Mouse (Mus musculus): ENCODE data around the gene Spred2. TPM values are rescaled to one million over a fixed set of nuclear protein-coding genes. Genes with fewer than 3 reads are reported as not detected.

The Spred2 gene
- polyA plus RNA-seq, 1 experiment: 0.58 TPM

DNA sequence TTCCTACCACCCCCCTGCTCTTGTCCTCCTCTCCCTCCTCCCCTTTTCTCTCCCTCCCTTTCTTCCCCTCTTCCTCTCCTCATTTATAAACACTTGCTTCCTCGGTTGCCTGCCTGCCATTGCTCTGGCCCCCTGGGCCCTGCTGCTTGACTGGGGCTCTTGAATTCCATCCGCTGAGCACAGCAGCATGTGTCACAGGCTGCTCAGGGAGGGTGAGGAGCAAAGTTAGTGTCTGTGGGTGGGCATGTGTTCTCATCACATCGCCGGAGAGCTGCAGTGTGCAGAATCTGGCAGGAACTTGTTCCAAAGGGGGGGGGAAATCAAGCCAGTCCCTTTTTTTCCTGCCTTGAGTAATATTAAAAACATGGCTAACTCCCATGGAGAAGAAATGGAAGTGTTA lies 59.1 kb downstream of the Spred2 start:
- H3K4me1 ChIP-seq (ENCODE audit: control insufficient read depth): peaks cover 36% of the 10 kb centered on the region
- TF ChIP-seq GATA1 (IDR thresholded peaks at IDR 0.05; ENCODE audit: low read length) (no peak), TAL1 (IDR thresholded peaks at IDR 0.05; ENCODE audit: low read length) (no peak)
- H3K4me3 ChIP-seq (replicated peaks): no peak overlapping the region
- no peaks in the 10 kb centered on the region for H3K27me3 ChIP-seq (ENCODE audit: control insufficient read depth)
- no peaks in the 10 kb centered on the region for H3K9me3 ChIP-seq (ENCODE audit: control insufficient read depth, low read length)
- no peaks in the 10 kb centered on the region; the same call in 1 of the 2 replicates for H3K36me3 ChIP-seq (ENCODE audit: control insufficient read depth)

DNA sequence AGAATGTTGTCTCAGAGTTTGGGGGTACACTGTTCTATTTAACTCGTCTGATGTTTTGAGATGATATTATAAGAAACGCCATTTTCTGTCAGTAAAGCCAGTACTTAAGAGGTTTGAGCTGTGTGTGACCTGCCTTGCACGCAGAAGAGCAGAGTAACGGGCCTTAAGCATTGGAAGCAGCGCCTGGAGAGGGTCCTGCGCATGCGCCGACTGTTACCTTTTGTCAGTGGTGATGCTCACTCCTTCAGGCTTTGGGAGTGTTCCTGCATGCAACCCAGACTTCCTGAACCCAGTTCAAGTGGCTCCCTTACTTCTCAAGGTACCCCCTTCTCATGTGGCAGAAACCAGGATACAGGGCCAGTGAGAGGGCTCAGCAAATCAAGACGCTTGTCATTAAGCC lies 59.9 kb downstream of the Spred2 start:
- Histone ChIP-seq H3K36me3 (ENCODE audit: control insufficient read depth) (no peaks in the 10 kb centered on the region; the same call in 1 of the 2 replicates), H3K27me3 (ENCODE audit: control insufficient read depth) (no peaks in the 10 kb centered on the region), H3K4me1 (ENCODE audit: control insufficient read depth) (peaks cover 39% of the 10 kb centered on the region), H3K9me3 (ENCODE audit: control insufficient read depth, low read length) (no peaks in the 10 kb centered on the region), H3K4me3 (replicated peaks) (no peak overlapping the region)
- TF ChIP-seq TAL1 (IDR thresholded peaks at IDR 0.05; ENCODE audit: low read length) (no peak), GATA1 (IDR thresholded peaks at IDR 0.05; ENCODE audit: low read length) (no peak)

DNA sequence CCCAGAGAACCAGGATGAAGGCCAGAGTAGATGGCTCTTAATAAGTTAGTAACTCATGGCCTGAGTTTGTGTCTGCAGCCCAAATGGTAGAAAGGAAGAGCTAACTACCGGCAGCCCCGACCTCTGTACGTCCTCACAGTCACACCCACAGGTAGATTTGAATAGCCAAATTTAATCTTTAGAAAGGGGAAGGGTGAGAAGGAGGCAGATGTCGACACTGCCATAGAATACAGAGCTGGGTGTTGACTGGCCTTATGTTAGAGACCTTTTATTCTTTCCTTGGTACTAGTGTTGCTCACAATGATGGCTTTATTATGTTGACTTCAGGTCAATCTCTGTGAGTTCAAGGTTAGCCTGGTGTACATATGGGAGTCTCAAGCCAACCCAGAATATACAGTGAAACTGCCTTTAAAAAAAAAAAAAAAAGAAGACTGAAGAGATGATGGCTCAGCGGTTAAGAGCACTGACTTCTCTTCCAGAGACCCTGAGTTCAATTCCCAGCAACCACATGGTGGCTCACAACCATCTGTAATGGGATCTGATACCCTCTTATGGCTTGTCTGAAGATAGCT lies 61.2 kb downstream of the Spred2 start:
- TF ChIP-seq TAL1 (IDR thresholded peaks at IDR 0.05; ENCODE audit: low read length) (no peak), GATA1 (IDR thresholded peaks at IDR 0.05; ENCODE audit: low read length) (no peak)
- no peak overlapping the region for H3K4me3 ChIP-seq (replicated peaks)
- no peaks in the 10 kb centered on the region for H3K27me3 ChIP-seq (ENCODE audit: control insufficient read depth)
- no peaks in the 10 kb centered on the region; the same call in 1 of the 2 replicates for H3K36me3 ChIP-seq (ENCODE audit: control insufficient read depth)
- H3K4me1 ChIP-seq (ENCODE audit: control insufficient read depth): peaks cover 43% of the 10 kb centered on the region
- no peaks in the 10 kb centered on the region for H3K9me3 ChIP-seq (ENCODE audit: control insufficient read depth, low read length)

DNA sequence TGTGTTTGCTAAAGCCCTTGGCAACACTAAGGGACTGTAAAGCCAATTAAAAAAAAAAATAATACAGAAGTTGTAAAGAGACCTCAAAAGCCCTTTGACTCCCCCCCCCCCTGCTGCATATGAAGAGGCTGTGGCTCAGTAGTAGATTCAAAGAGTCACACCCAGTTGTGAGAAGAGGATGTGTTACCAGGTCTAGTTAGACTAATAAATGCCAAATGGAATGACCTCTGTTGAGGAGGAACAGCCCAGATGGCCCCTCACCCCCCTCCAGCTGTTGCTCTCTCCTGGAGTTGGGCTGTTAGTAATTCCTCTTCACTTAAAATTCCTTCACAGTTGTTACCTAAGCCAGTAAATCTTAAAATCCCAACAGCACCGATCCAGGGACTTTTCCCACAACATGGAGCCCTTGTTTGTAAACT lies 62.3 kb downstream of the Spred2 start:
- Histone ChIP-seq H3K27me3 (ENCODE audit: control insufficient read depth) (no peaks in the 10 kb centered on the region), H3K36me3 (ENCODE audit: control insufficient read depth) (no peaks in the 10 kb centered on the region; the same call in 1 of the 2 replicates), H3K9me3 (ENCODE audit: control insufficient read depth, low read length) (no peaks in the 10 kb centered on the region), H3K4me1 (ENCODE audit: control insufficient read depth) (peaks cover 45% of the 10 kb centered on the region), H3K4me3 (replicated peaks) (peak overlapping the region; percentile 21)
- no peak for TF ChIP-seq GATA1 (IDR thresholded peaks at IDR 0.05; ENCODE audit: low read length)
- TF ChIP-seq TAL1 (IDR thresholded peaks at IDR 0.05; ENCODE audit: low read length): no peak

- Histone ChIP-seq H3K4me1 (ENCODE audit: control insufficient read depth) (peaks cover 44% of the 10 kb centered on the region), H3K9me3 (ENCODE audit: control insufficient read depth, low read length) (no peaks in the 10 kb centered on the region), H3K36me3 (ENCODE audit: control insufficient read depth) (no peaks in the 10 kb centered on the region; the same call in 1 of the 2 replicates), H3K27me3 (ENCODE audit: control insufficient read depth) (no peaks in the 10 kb centered on the region), H3K4me3 (replicated peaks) (peak overlapping the region; percentile 21)
- no peak for TF ChIP-seq TAL1 (IDR thresholded peaks at IDR 0.05; ENCODE audit: low read length)
- no peak for TF ChIP-seq GATA1 (IDR thresholded peaks at IDR 0.05; ENCODE audit: low read length)
Observed at GRCm38 (mm10) chr11:19986871-19987755, 62.9 kb downstream of the Spred2 start.

- Histone ChIP-seq H3K27me3 (ENCODE audit: control insufficient read depth) (no peaks in the 10 kb centered on the region), H3K4me3 (replicated peaks) (no peak overlapping the region), H3K4me1 (ENCODE audit: control insufficient read depth) (peaks cover 47% of the 10 kb centered on the region), H3K36me3 (ENCODE audit: control insufficient read depth) (no peaks in the 10 kb centered on the region; the same call in 1 of the 2 replicates), H3K9me3 (ENCODE audit: control insufficient read depth, low read length) (no peaks in the 10 kb centered on the region)
- TF ChIP-seq TAL1 (IDR thresholded peaks at IDR 0.05; ENCODE audit: low read length) (no peak), GATA1 (IDR thresholded peaks at IDR 0.05; ENCODE audit: low read length) (no peak)
Observed at GRCm38 (mm10) chr11:19987756-19988091, 63.5 kb downstream of the Spred2 start.

DNA sequence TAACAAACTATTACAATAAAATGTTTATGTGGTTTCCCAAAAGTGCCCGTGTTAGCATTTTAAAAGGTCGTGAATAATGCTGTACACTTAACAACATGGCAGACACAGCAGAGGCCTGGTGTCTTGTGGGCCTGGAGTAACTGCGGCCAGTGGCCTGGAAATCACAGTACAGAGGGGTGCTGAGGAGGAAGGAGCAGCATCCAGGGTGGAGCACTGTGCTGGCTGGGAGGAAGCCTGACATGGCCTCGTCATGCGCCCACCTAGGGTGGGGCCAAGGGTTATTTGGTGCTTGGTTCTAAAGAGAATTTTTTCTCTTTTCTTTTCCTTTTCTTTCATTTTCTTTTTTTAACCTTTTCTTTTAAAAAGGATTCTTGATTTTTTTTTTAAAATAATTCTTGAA lies 64.0 kb downstream of the Spred2 start:
- no peaks in the 10 kb centered on the region; the same call in 1 of the 2 replicates for H3K36me3 ChIP-seq (ENCODE audit: control insufficient read depth)
- H3K27me3 ChIP-seq (ENCODE audit: control insufficient read depth): no peaks in the 10 kb centered on the region
- H3K4me3 ChIP-seq (replicated peaks): no peak overlapping the region
- no peaks in the 10 kb centered on the region for H3K9me3 ChIP-seq (ENCODE audit: control insufficient read depth, low read length)
- H3K4me1 ChIP-seq (ENCODE audit: control insufficient read depth): peaks cover 50% of the 10 kb centered on the region
- TF ChIP-seq GATA1 (IDR thresholded peaks at IDR 0.05; ENCODE audit: low read length) (no peak), TAL1 (IDR thresholded peaks at IDR 0.05; ENCODE audit: low read length) (no peak)

DNA sequence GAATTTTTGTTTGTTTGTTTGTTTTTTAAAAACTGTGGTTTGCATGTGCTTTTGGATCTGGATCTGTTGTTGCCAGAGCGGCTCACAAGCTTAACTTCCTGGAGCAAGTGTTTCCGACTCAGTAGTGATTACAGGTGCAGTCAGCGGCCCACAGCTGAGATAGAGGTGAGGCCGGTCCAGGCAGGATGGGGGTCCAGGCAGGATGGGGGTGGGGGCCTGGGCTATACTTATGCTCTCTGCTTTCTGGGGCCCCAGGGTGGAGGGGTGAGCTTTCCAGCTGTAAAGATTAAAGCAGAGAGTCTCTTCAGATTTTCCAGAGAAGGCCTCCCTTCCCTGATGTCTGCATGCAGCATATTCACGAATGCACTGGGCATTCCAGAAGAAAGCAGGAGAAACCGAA lies 64.5 kb downstream of the Spred2 start:
- Histone ChIP-seq H3K4me3 (replicated peaks) (no peak overlapping the region), H3K27me3 (ENCODE audit: control insufficient read depth) (no peaks in the 10 kb centered on the region), H3K9me3 (ENCODE audit: control insufficient read depth, low read length) (no peaks in the 10 kb centered on the region), H3K36me3 (ENCODE audit: control insufficient read depth) (no peaks in the 10 kb centered on the region; the same call in 1 of the 2 replicates), H3K4me1 (ENCODE audit: control insufficient read depth) (peaks cover 54% of the 10 kb centered on the region)
- TF ChIP-seq TAL1 (IDR thresholded peaks at IDR 0.05; ENCODE audit: low read length): no peak
- no peak for TF ChIP-seq GATA1 (IDR thresholded peaks at IDR 0.05; ENCODE audit: low read length)

DNA sequence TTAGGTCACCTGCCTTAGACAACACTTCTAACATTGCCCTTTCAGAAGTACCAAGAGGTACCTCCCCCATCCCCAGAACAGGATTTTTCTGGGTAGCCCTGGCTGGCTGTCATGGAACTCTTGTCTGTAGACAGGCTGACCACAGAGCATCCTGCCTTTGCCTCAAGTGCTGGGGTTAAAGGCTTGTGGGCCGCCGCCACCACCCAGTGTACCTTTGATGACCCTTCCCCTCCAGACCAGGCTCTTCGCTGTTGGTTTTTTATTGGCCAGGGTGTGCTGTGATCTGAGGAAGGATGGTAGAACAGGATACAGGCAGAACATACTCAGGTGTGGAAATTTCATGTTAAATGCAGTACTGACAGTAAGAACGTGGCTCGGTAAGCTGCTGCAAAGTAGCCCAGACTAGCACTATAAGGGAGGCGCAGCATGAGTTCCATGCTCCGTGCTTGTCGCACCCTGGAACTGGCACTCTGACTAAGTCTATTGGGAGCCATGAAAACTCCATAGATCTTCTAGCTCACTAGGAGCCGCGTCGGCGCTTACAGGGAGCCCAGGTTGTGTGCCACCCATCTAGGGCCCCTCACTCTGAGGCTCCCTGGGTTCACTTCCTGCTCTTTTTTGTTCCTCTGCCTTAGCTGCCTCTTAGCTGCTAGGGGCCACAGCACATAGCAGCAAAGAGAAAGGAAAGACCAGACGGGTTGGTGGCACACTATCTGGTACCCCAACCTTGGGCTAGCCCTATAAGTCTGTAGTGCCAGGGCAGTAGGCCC lies 65.2 kb downstream of the Spred2 start:
- Histone ChIP-seq H3K4me3 (replicated peaks) (no peak overlapping the region), H3K9me3 (ENCODE audit: control insufficient read depth, low read length) (no peaks in the 10 kb centered on the region), H3K36me3 (ENCODE audit: control insufficient read depth) (no peaks in the 10 kb centered on the region), H3K4me1 (ENCODE audit: control insufficient read depth) (peaks cover 59% of the 10 kb centered on the region), H3K27me3 (ENCODE audit: control insufficient read depth) (no peaks in the 10 kb centered on the region)
- TF ChIP-seq TAL1 (IDR thresholded peaks at IDR 0.05; ENCODE audit: low read length): no peak
- no peak for TF ChIP-seq GATA1 (IDR thresholded peaks at IDR 0.05; ENCODE audit: low read length)
